Mouse (Mus musculus) spleen, postnatal 10 days (tissue): ENCODE results near the gene Gm7534.

ENCODE experiments used
- DNase-seq, 2 experiments: peaks; one replicate each; pipeline ENCODE4 v3.0.0; 2021 to 2022; ENCODE audit warnings: low spot score in 2 of 2

The Gm7534 gene

DNA sequence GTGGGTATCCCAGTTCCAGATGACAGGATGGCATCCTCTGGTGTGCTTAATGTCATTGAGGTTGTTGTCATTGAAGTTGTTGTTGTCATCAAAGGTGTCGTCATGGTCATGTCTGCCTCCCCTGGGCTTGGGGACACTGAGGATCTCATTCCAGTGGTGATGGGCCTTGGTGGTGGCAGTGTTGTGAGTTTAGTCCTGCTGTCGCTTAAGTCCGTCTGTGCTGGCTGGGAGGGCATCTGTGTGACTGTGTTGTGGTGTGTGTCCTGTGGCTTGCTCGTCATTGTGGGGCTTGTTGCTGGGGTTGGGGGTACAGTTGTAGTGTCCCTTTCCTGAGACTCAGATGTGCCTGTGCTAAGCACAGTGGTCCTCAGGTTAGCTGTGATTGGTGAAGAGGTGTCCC lies at the start of gene Gm7534:
TSS of gene Gm7534 (minus strand) at position 101 of the 400 bp plus-strand sequence.
- no peak for DNase-seq

DNA sequence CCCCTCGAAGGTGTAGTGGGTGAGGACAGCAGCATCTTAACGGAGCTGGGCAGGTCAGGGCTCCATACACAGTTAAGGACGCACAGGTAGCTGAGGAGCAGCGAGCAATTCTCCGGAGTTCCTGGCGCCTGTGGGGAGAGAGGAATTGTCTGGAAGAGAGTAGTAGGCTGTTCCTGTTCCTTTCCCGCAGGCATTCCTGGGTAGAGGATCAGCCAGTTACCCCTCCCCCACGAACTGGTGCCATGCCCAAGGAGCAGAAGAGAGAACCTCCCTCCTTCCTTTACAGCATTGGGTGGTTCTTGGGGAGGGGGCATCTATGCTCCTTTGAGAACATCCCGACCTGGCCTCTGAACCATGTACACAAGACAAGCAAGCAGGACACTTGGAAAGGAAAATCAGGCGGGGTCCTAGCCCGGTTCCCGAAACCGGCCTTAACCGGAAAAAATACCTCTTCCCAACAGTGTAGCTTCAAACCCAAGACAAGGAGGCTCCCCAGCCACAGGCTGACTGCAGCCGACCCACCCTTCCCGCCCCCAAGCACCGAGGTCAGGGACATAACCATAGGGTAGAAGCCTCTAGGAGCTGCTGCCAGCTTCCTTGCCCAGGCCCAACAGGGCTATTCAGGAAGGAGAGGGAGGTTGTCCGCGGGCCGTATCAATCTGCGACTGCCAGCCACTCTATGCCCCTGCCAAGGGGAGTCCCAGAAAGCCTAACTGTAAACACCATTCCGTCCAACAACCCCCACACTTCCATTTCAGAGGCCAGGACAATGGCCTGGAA lies 49.5 kb upstream of the Gm7534 start:
- DNase-seq = no peak

DNA sequence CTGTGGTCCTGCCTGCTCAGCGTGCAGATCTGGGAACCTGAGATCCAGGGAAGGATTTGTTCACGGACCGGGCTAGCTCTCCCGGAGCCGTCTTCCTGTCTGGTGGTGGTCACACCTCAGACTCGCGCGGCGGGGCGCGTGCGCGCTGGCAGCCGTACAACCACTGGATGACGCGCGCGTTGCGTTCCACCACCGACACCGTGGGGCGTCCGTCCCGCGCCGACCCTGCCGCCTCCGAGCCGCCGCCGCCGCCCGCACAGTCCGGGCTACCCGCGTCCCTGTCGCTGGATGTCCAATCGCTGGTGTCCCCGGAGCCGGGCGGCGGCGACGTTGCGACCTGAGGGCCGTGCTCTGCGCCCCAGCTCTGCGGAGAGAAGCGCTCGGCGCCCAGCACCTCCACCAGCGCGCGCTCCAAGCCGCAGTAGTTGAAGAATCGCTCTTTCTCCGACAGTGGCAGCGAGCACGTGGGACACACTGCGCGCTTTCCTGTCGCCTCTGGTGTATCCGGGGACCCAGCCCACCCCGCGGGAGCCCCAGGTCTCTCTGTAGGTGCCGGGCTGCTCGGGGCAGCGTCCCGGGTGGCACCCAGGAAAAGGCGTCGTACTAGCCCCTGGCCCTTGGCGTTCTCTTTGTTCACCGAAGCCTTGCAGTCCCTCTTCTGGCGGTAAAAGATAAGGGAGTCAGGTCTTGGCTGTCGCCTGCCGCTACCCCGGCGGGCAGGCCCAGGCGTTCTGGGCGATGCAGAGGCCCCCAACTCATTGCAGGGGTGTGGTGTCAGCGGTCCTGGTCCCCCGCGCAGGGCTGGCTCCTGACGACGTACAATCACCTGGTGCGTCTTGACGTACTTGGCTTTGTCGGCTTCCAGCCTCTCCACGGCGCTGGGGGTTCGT lies 48.7 kb upstream of the Gm7534 start:
- DNase-seq = peak in 1 of 2 experiments; percentile 42

DNA sequence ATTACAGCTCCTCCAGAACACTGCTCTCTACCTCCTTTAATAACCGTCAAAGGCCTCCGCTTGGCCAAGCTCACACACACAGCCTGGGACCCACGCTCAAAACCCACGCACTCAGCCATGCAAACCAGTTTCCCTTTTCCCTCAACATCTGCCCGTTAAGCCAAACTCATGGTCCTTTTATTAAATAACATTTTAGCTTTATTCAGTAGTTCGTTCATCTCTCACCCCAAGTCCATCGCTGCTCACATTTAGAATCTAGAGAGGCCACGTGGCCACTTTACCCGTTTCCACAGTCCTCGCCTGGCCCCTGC lies 48.1 kb upstream of the Gm7534 start:
- DNase-seq = no peak

DNA sequence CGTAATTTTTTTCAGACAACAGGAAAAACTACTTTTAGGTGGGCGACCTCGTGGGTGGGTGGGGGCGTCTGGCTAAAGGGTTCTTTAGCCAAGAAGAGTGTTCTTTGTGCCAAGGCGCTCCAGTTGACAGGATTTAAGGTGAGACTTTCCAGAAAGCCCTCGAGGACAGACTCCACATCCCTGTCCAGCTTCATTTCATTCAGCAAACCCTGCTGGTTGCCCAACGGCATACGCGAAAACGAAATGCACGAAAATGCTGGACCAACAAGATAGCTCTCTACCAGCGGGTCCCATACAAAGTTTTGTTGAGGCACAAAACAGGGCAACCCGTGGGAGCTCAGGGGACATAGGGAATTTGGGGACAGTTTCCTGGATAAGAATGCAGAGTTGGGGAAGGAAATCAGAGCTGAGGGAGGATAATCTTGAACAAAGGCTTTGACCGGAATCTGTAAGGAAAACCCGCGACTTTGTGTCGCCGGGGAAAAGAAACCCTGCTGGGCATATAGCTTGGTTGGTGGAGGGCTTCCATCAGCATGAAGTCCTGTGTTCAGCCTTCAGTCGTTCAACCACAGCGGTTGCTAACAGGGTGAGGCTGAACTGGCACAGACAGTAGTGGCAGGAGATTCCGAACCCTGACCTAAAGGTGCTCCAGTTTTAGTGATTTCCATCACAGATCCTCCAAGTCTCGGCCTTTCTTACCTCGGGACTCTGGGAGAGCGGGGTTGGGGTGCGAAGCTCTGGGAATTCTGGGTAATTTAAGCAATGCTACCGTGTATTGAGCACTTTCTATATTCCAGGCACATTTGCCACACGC lies 47.5 kb upstream of the Gm7534 start:
- no peak for DNase-seq

DNA sequence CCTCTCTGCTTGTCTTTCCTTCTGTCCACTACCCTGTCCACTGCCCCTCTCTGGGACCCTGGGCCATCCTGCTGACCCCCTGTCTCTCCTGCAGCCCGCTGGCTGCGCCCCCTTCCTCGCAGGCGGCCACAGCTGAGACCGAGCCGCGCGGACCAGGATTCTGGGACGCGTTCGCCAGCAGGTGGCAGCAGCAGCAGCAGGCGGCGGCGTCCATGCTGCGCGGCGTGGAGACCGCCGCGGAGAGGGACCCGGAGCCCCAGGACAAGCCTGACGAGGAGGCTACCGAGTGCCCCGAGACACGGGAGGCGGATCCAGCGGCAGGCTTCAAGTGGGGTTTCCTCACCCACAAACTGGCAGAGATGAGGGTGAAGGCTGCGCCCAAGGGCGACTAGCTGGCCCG lies 46.8 kb upstream of the Gm7534 start:
- peak; percentile 70 to 84 for DNase-seq

DNA sequence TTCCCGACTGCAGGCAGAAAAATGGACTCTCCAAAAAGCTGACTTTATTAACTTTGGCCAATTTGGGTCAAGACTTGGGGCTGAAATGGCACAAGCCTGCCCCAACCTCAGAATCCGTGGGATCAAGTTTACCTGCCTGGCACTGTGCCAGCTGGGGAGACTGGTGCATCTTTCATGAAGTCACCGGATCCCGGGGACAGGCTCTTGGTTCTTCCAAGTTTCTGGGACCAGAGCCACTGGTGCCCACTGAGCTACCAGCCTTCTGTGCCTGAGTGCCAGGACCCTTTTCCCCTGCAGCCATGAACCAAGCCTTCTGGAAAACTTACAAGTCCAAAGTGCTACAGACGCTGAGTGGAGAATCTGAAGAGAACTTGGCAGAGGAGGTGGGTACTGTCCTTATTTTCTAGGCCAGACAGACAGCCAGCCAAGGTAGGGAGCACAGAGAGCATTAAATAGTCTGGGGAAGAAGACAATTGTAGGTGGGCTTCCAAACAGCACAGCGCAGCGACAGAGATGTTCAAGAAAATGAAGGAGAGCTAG lies 44.0 kb upstream of the Gm7534 start, which contains the start of gene Gm30191:
TSS of gene Gm30191 (plus strand) at position 217 of the 540 bp plus-strand sequence.
- DNase-seq = no peak

DNA sequence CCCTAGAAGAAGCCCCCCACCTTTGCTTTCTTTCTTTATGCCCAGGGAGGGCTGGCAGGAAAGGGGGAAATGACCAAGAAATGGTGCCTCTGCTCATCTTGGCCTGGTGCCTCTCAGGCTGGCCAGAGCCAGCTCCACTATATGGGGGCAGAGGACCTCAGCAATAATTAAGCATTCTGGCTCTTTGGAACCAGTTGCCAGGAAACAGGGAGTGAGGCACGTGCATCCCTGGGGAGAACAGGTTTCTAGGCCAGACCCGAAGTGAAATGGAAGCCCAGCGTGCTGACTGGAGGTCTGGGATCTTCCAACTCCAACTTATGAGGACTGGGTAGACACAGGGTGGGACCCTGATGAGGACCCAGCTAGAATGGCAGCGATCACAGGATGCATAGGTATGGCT lies 43.5 kb upstream of the Gm7534 start:
- no peak for DNase-seq

DNA sequence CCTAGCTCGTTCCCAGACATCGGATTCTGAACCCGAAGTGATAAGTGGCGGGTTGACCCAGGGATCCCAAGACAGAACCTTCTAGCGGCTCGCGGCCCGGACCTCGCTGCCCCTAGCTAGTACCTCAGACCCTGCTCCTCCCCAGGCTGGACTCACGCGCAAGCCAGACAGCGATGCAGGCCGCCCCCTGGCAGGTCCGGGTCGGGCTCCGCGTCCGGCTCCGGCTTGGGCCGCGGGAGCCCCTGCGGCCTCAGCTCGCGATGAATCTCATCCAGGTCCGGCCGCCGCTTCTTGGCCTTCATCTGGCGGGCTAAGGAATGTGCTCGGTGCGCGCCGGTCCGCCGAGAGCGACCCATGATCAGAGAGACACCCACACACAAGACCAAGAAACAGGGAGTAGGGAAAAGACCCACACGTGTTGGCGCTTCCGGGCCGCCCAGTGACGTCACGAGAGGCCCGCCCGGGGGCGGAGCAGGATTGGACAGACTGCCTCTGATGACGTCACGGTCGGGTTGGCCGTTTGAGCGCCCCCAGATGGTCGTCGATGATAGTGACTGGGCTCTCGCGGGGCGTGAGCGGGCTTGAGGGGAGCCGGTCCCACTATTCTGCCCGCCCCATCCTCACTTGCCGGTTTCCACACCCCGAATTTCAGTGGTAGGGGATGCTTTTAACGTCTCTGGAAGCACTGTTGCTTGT lies 42.5 kb upstream of the Gm7534 start, which contains the start of gene Zfp593:
TSS of gene Zfp593 (minus strand) at position 445 of the 696 bp plus-strand sequence.
- peak; percentile 91 to 96 for DNase-seq

DNA sequence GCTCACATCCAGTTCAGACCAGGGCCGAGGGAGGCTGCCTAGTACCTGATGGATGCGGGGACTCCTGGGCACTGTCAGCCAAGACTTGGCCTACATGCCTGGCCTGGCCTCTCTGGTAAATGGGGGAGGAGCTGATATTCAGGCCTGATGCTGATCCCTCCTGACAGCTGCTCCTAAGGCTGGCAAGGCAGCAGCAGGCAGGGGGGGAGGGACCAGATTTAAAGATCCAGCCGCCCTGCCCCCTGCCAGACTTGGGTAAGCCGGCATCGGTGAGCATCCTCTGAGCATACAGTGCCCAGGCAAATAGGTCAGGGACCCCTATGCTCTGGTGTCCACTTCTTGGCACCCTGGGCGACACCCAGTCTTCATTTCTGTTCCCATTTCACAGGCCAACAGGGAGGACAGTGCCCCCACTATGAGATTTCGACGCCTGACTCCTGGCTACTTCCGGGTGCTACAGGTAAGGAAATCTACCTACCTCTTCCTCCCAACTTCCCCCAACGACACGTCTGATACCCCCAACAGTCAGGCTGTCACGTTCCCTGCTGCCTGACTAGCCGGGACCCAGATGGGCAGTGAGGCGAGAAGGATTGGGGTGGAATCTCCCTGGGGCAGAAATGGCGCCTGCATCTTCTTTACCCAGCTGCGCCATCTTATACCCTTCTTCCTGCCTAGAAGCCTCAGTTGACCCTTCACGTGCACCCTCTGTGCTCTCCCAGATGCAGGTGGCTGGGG lies 40.9 kb upstream of the Gm7534 start, which contains the start of gene E130218I03Rik:
TSS of gene E130218I03Rik (plus strand) at position 147 of the 735 bp plus-strand sequence.
- no peak for DNase-seq

DNA sequence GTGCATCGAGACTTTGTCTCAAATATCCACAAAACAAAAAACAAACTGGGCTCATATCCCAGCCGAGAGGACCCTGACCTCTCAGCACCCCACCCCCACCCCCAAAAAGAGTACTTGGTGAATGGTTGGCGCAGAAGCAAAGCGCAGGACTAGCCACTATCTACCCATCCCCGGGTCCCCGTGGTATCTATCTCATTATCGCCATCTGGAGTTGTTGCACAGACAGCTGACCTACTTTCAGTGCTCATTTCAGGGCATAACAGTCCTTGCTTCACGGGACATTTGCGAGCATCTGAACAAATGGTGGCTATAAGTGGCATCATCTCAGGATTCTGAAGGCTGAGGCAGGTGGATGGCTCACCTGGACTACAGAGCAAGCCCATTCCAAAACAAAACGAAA lies 35.9 kb upstream of the Gm7534 start:
- DNase-seq = no peak

DNA sequence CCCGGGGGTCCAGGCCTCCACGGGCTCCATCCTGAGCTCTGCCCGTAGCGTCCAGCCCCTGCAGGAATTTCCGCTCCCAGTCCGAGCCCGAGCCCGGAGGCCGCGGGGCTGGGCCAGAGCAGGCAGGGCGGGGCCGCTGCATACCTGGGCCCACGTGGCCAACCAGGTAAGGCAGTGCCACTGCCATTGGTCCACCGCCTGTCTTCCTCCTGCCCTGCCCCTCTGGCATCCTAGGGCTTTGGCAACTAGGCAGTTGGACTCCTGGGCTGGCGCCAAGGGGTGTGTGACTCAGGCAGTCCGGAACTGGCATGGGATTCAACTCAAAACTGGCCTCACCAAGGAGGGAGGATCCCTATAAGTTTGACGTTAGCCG lies 35.5 kb upstream of the Gm7534 start, which contains the start of gene Cnksr1:
TSS of gene Cnksr1 (minus strand) at position 121 of the 373 bp plus-strand sequence.
- no peak for DNase-seq

DNA sequence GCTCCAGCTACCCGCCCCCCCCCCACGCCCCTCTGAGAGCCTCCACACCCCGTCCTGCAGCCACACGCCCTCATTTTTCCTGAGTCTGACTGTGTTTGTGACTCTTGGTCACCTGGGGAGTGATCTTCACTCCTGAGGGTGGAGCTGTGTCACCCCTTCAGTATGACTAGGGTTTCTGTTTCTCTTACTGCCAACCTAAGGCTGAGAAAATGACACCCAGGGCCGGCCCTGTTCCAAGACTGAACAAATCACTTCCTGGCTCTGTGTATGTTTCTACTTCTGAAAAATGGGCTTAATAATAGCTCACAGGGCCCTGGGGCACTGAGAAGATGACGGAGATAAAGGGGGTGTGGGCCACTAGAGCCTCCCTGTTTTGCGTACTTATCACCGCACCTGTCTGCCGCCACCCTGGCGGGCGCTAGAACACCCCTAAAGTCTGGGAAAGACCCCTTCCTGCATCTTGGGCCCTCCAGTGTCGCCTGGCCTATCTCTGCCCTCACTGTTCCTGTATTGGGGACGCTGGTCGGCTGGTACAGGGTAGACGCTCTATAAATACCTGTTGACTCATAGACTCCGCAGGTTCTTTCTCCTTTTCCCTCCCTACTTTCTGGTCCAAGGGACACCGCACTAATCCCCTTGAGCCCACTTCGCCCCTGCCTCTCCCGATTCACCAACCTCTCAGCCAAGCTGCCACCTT lies 34.9 kb upstream of the Gm7534 start:
- DNase-seq = no peak

DNA sequence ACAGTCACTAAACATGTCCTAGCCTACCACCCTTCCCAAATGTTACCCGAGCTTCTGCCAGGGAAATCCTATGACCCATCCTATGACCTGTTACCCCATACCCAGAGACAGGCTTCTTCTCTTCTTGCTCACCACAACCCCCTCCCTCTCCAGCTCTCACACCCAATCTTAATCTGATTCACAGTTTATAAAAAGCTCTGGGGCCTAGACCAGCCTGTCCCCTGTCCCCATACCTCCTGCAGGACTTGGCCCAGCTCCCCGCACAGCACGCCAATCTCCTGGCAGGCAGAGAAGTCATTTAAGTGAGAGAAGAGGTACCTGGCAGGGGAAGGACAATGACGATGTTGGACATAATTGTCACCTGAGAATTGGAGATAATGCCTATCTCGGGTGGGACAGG lies 32.1 kb upstream of the Gm7534 start:
- no peak for DNase-seq

DNA sequence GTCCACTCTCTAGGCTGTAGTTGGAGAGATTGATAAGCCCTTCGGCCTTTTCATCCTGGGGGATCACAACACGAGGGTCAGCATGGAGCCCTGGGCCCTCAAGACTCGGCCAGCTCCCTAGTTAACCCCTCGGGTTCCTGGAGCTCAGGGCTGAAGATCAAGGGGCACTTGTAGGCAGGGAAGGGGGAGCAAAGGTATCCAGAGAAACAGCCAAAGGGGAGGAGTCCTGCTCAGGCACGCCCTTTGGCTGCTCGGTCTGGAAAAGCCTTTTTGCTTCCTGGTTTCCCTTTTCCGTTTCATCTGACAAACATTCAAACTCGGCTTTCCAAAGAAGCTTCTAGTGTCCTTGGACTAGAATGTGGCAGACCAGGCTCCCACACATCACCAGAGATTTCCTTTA lies 27.6 kb upstream of the Gm7534 start:
- DNase-seq = no peak

DNA sequence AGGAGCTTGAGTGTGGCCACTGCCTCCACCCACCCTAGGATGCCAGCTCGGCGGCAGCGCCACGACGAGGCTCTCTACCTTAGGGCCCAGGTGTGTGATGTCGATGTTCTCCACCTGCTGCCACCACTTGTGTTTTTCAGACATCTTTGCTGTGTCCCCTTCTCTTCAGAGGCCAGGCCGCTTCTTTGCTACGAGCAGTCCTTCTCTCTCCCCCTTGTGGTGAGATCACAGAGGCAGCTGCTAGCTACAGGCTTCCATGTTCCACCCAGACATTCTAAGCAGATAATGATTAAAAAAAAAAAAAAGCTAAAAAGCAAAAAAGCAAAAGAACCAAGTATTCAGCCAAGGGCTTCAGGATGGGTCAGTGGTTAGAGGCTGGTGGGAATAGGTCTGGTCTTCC lies 24.4 kb upstream of the Gm7534 start, which contains the start of gene Catsper4:
TSS of gene Catsper4 (minus strand) at position 190 of the 400 bp plus-strand sequence.
- no peak for DNase-seq

DNA sequence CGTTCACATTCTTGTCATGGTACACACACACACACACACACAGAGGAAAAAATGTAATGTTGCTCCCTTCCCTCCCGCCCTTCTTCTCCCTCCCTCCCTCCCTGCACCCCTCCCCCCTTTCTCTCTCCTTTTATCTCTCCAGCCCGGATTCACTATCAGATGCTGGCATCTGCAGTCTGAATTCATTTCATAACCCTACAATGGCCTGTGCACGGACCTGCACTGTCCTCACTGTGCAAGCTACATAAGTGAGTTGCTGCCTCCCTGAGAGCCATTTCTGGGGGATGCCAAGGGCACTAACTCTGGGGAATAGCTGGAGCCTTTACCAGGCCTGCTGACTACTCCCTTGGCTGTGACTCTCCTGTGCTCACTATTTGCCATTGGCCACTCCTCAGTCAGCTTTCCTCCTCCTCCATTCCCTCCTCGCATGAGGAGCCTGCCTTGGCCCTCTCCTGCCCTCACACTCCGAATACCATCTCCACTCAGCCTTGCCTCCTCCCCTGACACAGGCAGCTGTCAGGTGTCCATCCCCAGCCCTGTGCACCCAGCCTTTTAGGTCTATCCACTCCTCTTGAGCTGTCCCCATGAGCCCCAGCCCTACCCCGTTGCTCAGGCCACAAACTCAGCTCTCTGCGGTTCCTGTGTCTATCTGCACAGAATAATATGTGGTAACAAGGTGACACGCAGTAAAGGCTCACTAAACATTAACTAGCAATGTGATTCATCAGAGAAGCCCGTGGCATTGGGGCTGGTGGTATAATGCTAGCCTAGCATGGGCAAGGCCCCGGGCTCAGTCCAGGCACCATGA lies 20.2 kb upstream of the Gm7534 start:
- DNase-seq = no peak

DNA sequence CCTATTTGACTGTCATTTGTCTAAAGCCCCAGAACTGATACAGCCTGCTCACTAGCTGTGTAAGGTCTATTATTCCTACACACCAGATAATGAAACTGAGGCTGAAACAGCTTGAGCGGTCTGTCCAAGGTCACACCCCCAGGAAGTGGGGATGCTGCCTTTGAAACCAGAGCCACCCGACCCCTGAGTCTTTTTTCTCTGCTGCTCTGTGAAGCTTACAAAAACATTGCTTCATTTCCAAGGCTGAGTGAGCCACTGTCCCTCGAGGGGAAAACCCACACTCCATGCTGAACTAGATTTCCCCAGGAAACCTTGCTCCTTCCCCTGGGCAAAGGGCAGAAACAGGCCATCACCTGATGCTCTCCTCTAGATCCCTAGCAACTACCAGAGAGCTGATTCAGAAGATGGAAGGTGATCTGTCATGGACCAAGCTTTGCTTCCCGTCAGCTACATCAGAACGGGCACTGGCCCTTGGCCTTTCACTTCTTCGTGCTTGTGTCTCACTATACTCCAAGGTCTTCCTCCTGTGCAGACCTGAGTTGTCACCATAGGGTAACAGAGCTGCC lies 3.8 kb upstream of the Gm7534 start:
- DNase-seq = no peak
